Mouse (Mus musculus): ENCODE results near the gene Hormad2. TPM values are rescaled to one million over a fixed set of nuclear protein-coding genes. Genes with fewer than 3 reads are reported as not detected.

Hormad2 gene
- polyA plus RNA-seq, 1 experiment from 2014 or later = 0.38 TPM

DNA sequence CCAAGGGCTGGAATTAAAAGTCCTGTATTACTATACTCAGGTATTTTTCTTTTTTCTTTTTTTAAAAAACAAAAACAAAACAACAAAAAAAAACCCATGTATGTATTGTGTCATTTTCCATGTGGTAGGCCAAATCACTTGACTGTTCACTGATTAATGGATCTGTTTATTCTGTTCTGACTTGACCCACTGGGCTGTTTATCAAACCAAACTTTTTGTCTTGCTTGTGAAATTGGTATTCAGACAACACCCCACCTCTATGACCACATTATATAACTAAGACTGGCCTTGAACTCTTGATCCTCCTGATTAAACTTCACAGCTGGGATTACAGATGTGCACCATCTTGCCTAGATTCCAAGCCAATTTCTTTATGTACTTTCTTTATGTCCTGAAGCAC, 46.7 kb downstream of the Hormad2 start:
- Histone ChIP-seq H3K4me2 (ENCODE audit: low read length) (no peak overlapping the region), H3K4me1 (ENCODE audit: control insufficient read depth in 2 of 2, insufficient read depth in 2 of 2, low read length in 2 of 2) (no peaks in the 10 kb centered on the region)
- ATAC-seq (ENCODE audit: insufficient number of reproducible peaks, insufficient read depth, low FRiP score, low read depth) = no peak

DNA sequence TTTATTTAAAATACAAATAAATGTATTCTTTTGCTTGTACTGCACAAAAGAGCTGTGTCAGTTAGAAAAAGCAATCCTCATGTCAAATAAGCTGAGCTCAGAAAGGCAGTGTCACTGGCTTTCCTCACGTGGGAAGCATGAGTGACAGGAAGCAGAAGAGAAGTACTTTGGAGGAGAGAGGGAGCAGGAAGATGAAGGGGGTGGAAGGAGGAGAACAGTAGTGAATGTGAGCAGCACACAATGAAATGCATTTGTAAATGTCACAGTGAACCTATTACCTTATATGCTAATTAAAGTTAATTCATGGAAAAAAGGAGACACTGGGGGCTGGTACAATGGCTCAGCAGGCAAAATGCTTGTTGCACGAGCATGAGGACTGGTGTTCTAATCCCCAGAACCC, 52.9 kb downstream of the Hormad2 start:
- WGBS = 28% methylated on average over 2 of the region's 2 CpGs
- ATAC-seq (ENCODE audit: insufficient number of reproducible peaks, insufficient read depth, low FRiP score, low read depth) = no peak
- Histone ChIP-seq H3K4me1 (ENCODE audit: control insufficient read depth in 2 of 2, insufficient read depth in 2 of 2, low read length in 2 of 2) (no peaks in the 10 kb centered on the region), H3K4me2 (ENCODE audit: low read length) (no peak overlapping the region), H3K27ac (replicated peaks in 1 of 2; ENCODE audit: control insufficient read depth in 1 of 2, insufficient read depth in 1 of 2, low read depth in 2 of 2, low read length in 2 of 2) (no peak overlapping the region), H3K9ac (ENCODE audit: low read length) (no peak overlapping the region), H3K27me3 (ENCODE audit: control insufficient read depth, insufficient read depth, low read length) (no peaks in the 10 kb centered on the region), H3K4me3 (ENCODE audit: control insufficient read depth in 1 of 2, insufficient read depth in 1 of 2, low read depth in 1 of 2, low read length in 2 of 2) (no peak overlapping the region), H3K9me3 (ENCODE audit: control insufficient read depth, low read length) (no peaks in the 10 kb centered on the region), H3K36me3 (ENCODE audit: control insufficient read depth, insufficient read depth, low read length) (no peaks in the 10 kb centered on the region)

More for the DNA sequence above, 46.7 kb downstream of the Hormad2 start:
- no peaks in the 10 kb centered on the region for H3K27me3 ChIP-seq (ENCODE audit: control insufficient read depth, insufficient read depth, low read length)
- no peak overlapping the region for H3K27ac ChIP-seq (replicated peaks in 1 of 2; ENCODE audit: control insufficient read depth in 1 of 2, insufficient read depth in 1 of 2, low read depth in 2 of 2, low read length in 2 of 2)
- no peaks in the 10 kb centered on the region for H3K9me3 ChIP-seq (ENCODE audit: control insufficient read depth, low read length)
- no peak overlapping the region for H3K4me3 ChIP-seq (ENCODE audit: control insufficient read depth in 1 of 2, insufficient read depth in 1 of 2, low read depth in 1 of 2, low read length in 2 of 2)
- no peak overlapping the region for H3K9ac ChIP-seq (ENCODE audit: low read length)
- no peaks in the 10 kb centered on the region for H3K36me3 ChIP-seq (ENCODE audit: control insufficient read depth, insufficient read depth, low read length)

DNA sequence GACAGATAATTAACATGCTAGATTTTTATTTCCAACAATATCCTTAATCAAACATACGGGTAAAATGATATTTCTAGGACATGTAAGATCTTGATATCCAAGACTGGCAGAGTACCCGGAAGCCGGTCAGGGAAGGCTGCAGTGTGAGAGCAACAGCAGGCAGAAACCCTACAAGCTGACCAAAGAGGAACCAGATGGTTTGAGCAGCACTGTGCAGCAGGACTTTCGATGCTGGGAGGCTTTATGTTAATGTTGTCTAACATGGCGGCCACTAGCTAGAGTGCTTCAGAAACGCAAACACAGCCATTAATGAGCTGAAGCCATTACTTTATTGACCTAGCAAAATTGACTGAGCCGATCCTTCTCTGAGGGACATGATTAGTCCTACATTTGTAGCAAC, 58.6 kb downstream of the Hormad2 start:
- H3K27ac ChIP-seq (replicated peaks in 1 of 2; ENCODE audit: control insufficient read depth in 1 of 2, insufficient read depth in 1 of 2, low read depth in 2 of 2, low read length in 2 of 2) = no peak overlapping the region
- no peak for ATAC-seq (ENCODE audit: insufficient number of reproducible peaks, insufficient read depth, low FRiP score, low read depth)
- H3K4me2 ChIP-seq (ENCODE audit: low read length) = no peak overlapping the region
- no peaks in the 10 kb centered on the region for H3K9me3 ChIP-seq (ENCODE audit: control insufficient read depth, low read length)
- no peak overlapping the region for H3K9ac ChIP-seq (ENCODE audit: low read length)
- H3K36me3 ChIP-seq (ENCODE audit: control insufficient read depth, insufficient read depth, low read length) = no peaks in the 10 kb centered on the region
- H3K4me3 ChIP-seq (ENCODE audit: control insufficient read depth in 1 of 2, insufficient read depth in 1 of 2, low read depth in 1 of 2, low read length in 2 of 2) = no peak overlapping the region
- 87% methylated on average over 7 of the region's 7 CpGs for WGBS
- H3K4me1 ChIP-seq (ENCODE audit: control insufficient read depth in 2 of 2, insufficient read depth in 2 of 2, low read length in 2 of 2) = no peaks in the 10 kb centered on the region
- H3K27me3 ChIP-seq (ENCODE audit: control insufficient read depth, insufficient read depth, low read length) = no peaks in the 10 kb centered on the region

DNA sequence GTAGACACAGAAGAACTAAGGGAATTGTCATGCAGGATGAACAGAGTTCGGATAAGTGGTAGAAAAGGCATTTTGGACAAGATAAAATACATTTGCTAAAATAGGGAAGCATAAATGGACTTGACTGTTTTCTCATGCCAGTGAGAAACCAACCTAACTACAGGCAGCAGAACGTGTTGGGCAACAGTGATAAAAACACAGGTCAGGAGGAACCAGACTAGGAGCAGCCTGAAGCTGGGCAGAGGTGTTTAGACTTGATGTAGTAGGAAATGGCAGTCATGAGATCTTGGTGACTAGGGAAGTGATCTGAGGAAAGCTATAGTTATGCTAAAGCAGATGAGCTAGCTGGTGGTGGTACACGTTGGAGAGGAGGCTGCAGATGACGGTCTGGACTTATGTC, 61.0 kb downstream of the Hormad2 start:
- Histone ChIP-seq H3K4me1 (ENCODE audit: control insufficient read depth in 2 of 2, insufficient read depth in 2 of 2, low read length in 2 of 2) (no peaks in the 10 kb centered on the region), H3K27me3 (ENCODE audit: control insufficient read depth, insufficient read depth, low read length) (no peaks in the 10 kb centered on the region), H3K9me3 (ENCODE audit: control insufficient read depth, low read length) (no peaks in the 10 kb centered on the region), H3K9ac (ENCODE audit: low read length) (no peak overlapping the region), H3K27ac (replicated peaks in 1 of 2; ENCODE audit: control insufficient read depth in 1 of 2, insufficient read depth in 1 of 2, low read depth in 2 of 2, low read length in 2 of 2) (no peak overlapping the region), H3K36me3 (ENCODE audit: control insufficient read depth, insufficient read depth, low read length) (no peaks in the 10 kb centered on the region), H3K4me3 (ENCODE audit: control insufficient read depth in 1 of 2, insufficient read depth in 1 of 2, low read depth in 1 of 2, low read length in 2 of 2) (no peak overlapping the region), H3K4me2 (ENCODE audit: low read length) (no peak overlapping the region)
- no peak for ATAC-seq (ENCODE audit: insufficient number of reproducible peaks, insufficient read depth, low FRiP score, low read depth)
- 65% methylated on average over 4 of the region's 4 CpGs for WGBS

- no peak overlapping the region for H3K4me2 ChIP-seq (ENCODE audit: low read length)
- no peak overlapping the region for H3K4me3 ChIP-seq (ENCODE audit: control insufficient read depth in 1 of 2, insufficient read depth in 1 of 2, low read depth in 1 of 2, low read length in 2 of 2)
- H3K9ac ChIP-seq (ENCODE audit: low read length) = no peak overlapping the region
- ATAC-seq (ENCODE audit: insufficient number of reproducible peaks, insufficient read depth, low FRiP score, low read depth) = no peak
- no peaks in the 10 kb centered on the region for H3K9me3 ChIP-seq (ENCODE audit: control insufficient read depth, low read length)
- H3K4me1 ChIP-seq (ENCODE audit: control insufficient read depth in 2 of 2, insufficient read depth in 2 of 2, low read length in 2 of 2) = no peaks in the 10 kb centered on the region
- no peaks in the 10 kb centered on the region for H3K36me3 ChIP-seq (ENCODE audit: control insufficient read depth, insufficient read depth, low read length)
- WGBS = 66% methylated on average over 4 of the region's 4 CpGs
- H3K27me3 ChIP-seq (ENCODE audit: control insufficient read depth, insufficient read depth, low read length) = no peaks in the 10 kb centered on the region
- H3K27ac ChIP-seq (replicated peaks in 1 of 2; ENCODE audit: control insufficient read depth in 1 of 2, insufficient read depth in 1 of 2, low read depth in 2 of 2, low read length in 2 of 2) = no peak overlapping the region
Observed at GRCm38 (mm10) chr11:4366389-4366788, 74.5 kb downstream of the Hormad2 start.

DNA sequence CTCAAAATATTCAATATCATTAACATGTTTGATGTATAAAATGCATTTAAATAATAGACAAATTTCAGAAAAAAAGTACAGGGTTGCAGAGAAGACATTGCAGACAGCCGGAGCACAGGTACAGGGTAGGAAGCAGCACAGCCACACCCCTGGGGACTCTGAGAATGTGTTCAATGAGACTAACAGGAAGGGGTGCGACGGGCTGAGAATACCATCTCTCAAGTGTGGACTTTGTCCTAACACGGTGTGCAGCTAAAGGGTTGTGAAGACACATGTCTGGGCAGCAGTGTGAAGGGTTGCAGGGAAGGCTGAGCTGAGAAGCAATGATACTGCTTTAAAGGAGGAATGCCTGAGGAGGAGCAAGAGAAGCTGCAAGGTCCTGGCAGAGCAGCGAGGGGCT, 85.5 kb downstream of the Hormad2 start:
- no peak overlapping the region for H3K4me2 ChIP-seq (ENCODE audit: low read length)
- H3K4me3 ChIP-seq (ENCODE audit: control insufficient read depth in 1 of 2, insufficient read depth in 1 of 2, low read depth in 1 of 2, low read length in 2 of 2) = no peak overlapping the region
- H3K27ac ChIP-seq (replicated peaks in 1 of 2; ENCODE audit: control insufficient read depth in 1 of 2, insufficient read depth in 1 of 2, low read depth in 2 of 2, low read length in 2 of 2) = no peak overlapping the region
- H3K9ac ChIP-seq (ENCODE audit: low read length) = no peak overlapping the region
- no peak for ATAC-seq (ENCODE audit: insufficient number of reproducible peaks, insufficient read depth, low FRiP score, low read depth)
- H3K4me1 ChIP-seq (ENCODE audit: control insufficient read depth in 2 of 2, insufficient read depth in 2 of 2, low read length in 2 of 2) = no peaks in the 10 kb centered on the region
- no peaks in the 10 kb centered on the region for H3K36me3 ChIP-seq (ENCODE audit: control insufficient read depth, insufficient read depth, low read length)
- no peaks in the 10 kb centered on the region for H3K27me3 ChIP-seq (ENCODE audit: control insufficient read depth, insufficient read depth, low read length)
- WGBS = 49% methylated on average over 5 of the region's 5 CpGs
- H3K9me3 ChIP-seq (ENCODE audit: control insufficient read depth, low read length) = 0 out of 2 replicates have a peak, but pooled peaks cover 3% of the 10 kb centered on the region

DNA sequence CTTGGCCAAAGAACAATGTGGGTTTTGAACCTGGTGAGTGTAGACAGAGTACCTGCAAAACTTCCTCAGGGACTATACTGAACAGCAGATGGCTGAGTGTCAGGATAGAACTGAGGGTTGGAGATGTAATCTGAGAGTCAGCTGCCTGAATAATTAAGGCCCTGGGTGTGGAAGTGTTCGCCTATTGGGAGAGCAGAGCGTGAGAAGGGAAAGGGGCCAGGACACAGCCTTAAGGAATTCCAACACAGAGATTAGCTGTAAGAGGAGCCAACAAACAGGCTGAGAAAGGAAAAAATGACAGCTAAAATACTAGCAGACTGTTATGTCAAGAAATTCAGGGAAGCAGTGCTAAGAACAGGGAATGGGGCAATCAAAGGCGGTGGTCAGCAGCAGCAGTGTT, 88.3 kb downstream of the Hormad2 start:
- Histone ChIP-seq H3K9me3 (ENCODE audit: control insufficient read depth, low read length) (no peaks in the 10 kb centered on the region), H3K27me3 (ENCODE audit: control insufficient read depth, insufficient read depth, low read length) (no peaks in the 10 kb centered on the region), H3K4me3 (ENCODE audit: control insufficient read depth in 1 of 2, insufficient read depth in 1 of 2, low read depth in 1 of 2, low read length in 2 of 2) (no peak overlapping the region), H3K4me1 (ENCODE audit: control insufficient read depth in 2 of 2, insufficient read depth in 2 of 2, low read length in 2 of 2) (no peaks in the 10 kb centered on the region), H3K9ac (ENCODE audit: low read length) (no peak overlapping the region), H3K4me2 (ENCODE audit: low read length) (no peak overlapping the region), H3K27ac (replicated peaks in 1 of 2; ENCODE audit: control insufficient read depth in 1 of 2, insufficient read depth in 1 of 2, low read depth in 2 of 2, low read length in 2 of 2) (no peak overlapping the region), H3K36me3 (ENCODE audit: control insufficient read depth, insufficient read depth, low read length) (no peaks in the 10 kb centered on the region)
- no peak for ATAC-seq (ENCODE audit: insufficient number of reproducible peaks, insufficient read depth, low FRiP score, low read depth)
- WGBS = 49% methylated on average over 3 of the region's 3 CpGs

DNA sequence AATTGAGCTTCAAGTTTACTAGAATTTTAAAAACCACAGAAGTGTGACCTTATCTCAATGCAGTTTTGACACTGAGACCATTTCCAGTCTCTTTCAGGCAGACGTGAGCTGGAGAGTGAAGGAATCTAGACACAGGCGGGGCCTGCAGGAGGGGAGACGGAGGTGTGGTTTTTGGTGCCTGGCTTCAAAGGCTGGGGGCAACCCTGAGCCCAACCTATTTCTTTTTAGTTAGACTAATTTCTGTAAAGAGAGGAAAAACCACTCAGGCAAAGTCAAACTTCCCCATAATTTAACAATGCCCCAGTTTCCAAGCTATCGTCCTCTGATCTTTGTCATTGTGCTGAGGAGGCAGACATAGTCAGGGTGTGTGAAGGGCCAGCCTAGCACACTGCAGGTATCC, 97.0 kb downstream of the Hormad2 start:
- Histone ChIP-seq H3K27ac (replicated peaks in 1 of 2; ENCODE audit: control insufficient read depth in 1 of 2, insufficient read depth in 1 of 2, low read depth in 2 of 2, low read length in 2 of 2) (no peak overlapping the region), H3K4me1 (ENCODE audit: control insufficient read depth in 2 of 2, insufficient read depth in 2 of 2, low read length in 2 of 2) (peaks cover 0 to 3% of the 10 kb centered on the region in 2 experiments; a peak in 1 of 4 replicates), H3K4me3 (ENCODE audit: control insufficient read depth in 1 of 2, insufficient read depth in 1 of 2, low read depth in 1 of 2, low read length in 2 of 2) (no peak overlapping the region), H3K36me3 (ENCODE audit: control insufficient read depth, insufficient read depth, low read length) (no peaks in the 10 kb centered on the region), H3K27me3 (ENCODE audit: control insufficient read depth, insufficient read depth, low read length) (no peaks in the 10 kb centered on the region), H3K9me3 (ENCODE audit: control insufficient read depth, low read length) (no peaks in the 10 kb centered on the region), H3K4me2 (ENCODE audit: low read length) (no peak overlapping the region), H3K9ac (ENCODE audit: low read length) (no peak overlapping the region)
- WGBS = 52% methylated on average over 4 of the region's 4 CpGs
- ATAC-seq (ENCODE audit: insufficient number of reproducible peaks, insufficient read depth, low FRiP score, low read depth) = no peak

Data from heart, embryonic 14.5 days (tissue).